Comparison of ENCODE assay signal across 1 mouse cellular context in the genomic region with DNA sequence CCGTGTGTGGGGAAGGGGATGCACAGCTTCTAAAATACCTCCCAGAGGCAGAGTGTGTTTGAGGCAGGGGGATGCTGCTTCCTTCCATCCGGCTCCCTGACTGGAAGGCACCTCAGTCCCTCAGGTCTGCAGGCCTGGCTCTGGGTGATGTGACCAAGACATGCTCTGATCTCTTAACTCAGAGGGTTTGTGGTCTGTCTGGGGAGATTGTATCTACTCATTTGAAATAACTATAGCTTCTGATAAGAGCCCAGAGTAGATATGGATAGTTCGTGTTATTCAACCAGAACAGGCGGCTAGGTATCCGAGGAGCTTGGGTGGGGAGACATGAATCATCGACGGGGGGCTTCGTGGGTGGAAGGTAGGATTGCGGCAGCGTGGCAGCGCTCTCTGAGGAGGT.
A peak's percentile ranks its signal among the peaks of the same experiment; 100 is the strongest.
TF ChIP-seq lines count a peak whose summit lies in the region.

No protein-coding gene starts in this region.

TF ChIP-seq in MEL, 35 proteins besides CTCF, POLR2A, EP300 and RAD21:
- TF ChIP-seq MYC (IDR thresholded peaks at IDR 0.05; ENCODE audit: low read depth, low read length) = no peak
- TF ChIP-seq CHD1 (IDR thresholded peaks at IDR 0.05; ENCODE audit: low read depth, low read length) = no peak
- TF ChIP-seq GATA1 (IDR thresholded peaks at IDR 0.05; ENCODE audit: low read depth, low read length) = peak; percentile 70
- no peak for TF ChIP-seq POLR2AphosphoS5 (IDR thresholded peaks at IDR 0.05; ENCODE audit: borderline replicate concordance, low read depth, low read length)
- TF ChIP-seq ZKSCAN1 (IDR thresholded peaks at IDR 0.05; ENCODE audit: low read depth, low read length) = no peak
